7 mouse cellular contexts compared by ENCODE assay signal in the genomic region with DNA sequence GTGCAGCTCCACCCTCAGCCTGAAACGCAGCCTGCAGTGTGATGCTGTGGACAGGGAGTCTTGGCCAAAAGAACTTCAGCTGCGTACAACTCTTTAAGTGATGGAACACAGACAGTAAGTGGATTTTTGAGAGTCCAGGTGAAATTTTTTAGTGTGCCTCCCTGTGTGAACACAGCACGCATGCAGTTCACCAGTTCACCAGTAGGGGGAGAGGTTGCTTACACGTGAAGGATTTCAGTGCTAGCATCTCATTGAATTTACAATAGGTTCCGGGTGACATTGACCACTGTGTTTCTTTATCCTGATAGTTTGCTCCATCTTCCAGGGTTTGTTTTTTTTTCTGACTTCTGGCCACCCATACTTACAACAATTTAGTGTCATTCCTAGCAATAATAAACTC. TPM values are rescaled to one million over a fixed set of nuclear protein-coding genes. Genes with fewer than 3 reads are reported as not detected.
DNase-seq lines count a peak whose midpoint lies in the region; ATAC-seq and TF ChIP-seq lines count a peak whose summit lies in the region.

No protein-coding gene starts in this region.

- H3K27me3 ChIP-seq in small intestine, adult 2 months (ENCODE audit: control insufficient read depth, insufficient read depth, low read length): no peaks in the 10 kb centered on the region

- TF ChIP-seq CTCF in bone marrow macrophage, adult 2 months (IDR thresholded peaks at IDR 0.05; ENCODE audit: low read depth, low read length): peak; percentile 52; the same call in 1 of the 2 replicates
- TF ChIP-seq CTCF in small intestine, adult 2 months (IDR thresholded peaks at IDR 0.05; ENCODE audit: extremely low read depth, insufficient read length, insufficient replicate concordance, low read depth, low read length): peak; percentile 67; the same call in 1 of the 2 replicates

- no peak for TF ChIP-seq POLR2A in bone marrow macrophage, adult 2 months (IDR thresholded peaks at IDR 0.05; ENCODE audit: borderline replicate concordance, low read depth, low read length)
- TF ChIP-seq POLR2A in small intestine, adult 2 months (IDR thresholded peaks at IDR 0.05; ENCODE audit: low read depth, low read length): no peak

- DNase-seq in A20 (ENCODE audit: low read depth, low spot score): peak; percentile 73
- DNase-seq in CD4-positive helper T cell, adult 2 months (ENCODE audit: low read depth, low spot score): peak; percentile 61
- DNase-seq in kidney, postnatal 36 days: peak; percentile 62 to 90
- DNase-seq in lung, postnatal 14 days: peak; percentile 78

- no peak overlapping the region for H3K4me3 ChIP-seq in bone marrow macrophage, adult 2 months (ENCODE audit: insufficient read depth, low read length)
- no peak overlapping the region for H3K4me3 ChIP-seq in small intestine, adult 2 months (ENCODE audit: low read depth, low read length)

- WGBS in small intestine, adult 2 months: 48% methylated on average over 5 of the region's 5 CpGs

- peaks cover 4% of the 10 kb centered on the region; the same call in 1 of the 2 replicates for H3K4me1 ChIP-seq in bone marrow macrophage, adult 2 months (ENCODE audit: control insufficient read depth, insufficient read depth, low read length)
- H3K4me1 ChIP-seq in small intestine, adult 2 months (ENCODE audit: control insufficient read depth, insufficient read depth, insufficient read length, low read length): no peaks in the 10 kb centered on the region

- H3K36me3 ChIP-seq in small intestine, adult 2 months (ENCODE audit: control insufficient read depth, insufficient read depth, low read length): 0 out of 2 replicates have a peak, but pooled peaks cover 2% of the 10 kb centered on the region

- no peak overlapping the region for H3K27ac ChIP-seq in bone marrow macrophage, adult 2 months (ENCODE audit: insufficient read depth, low read depth, low read length)
- H3K27ac ChIP-seq in small intestine, adult 2 months (ENCODE audit: insufficient read depth, low read depth, low read length): no peak overlapping the region

- ATAC-seq in erythroid progenitor cell, adult 5-6 weeks (replicated peaks; ENCODE audit: low FRiP score, poor library complexity, severe bottlenecking): peak; percentile 86

RNA-seq across cellular contexts. Expression of a gene that starts 45.4 kb away (rescaled TPM):
- polyA plus RNA-seq in bone marrow macrophage, adult 2 months (2012; ENCODE audit: insufficient read depth, insufficient read length, missing spikeins): not detected in 2 replicates
- 1.3 and 2.9 TPM in 2 replicates for total RNA-seq in erythroid progenitor cell, adult 5-6 weeks (2015; ENCODE audit: low replicate concordance)
- 0.30 and 1.4 TPM in 2 replicates for total RNA-seq in erythroid progenitor cell, adult 5-6 weeks (2017; ENCODE audit: low replicate concordance)
- 33.9 and 64.3 TPM in 2 replicates for polyA plus RNA-seq in small intestine, adult 2 months (2012; rRNA removed)

Comparison
In these comparisons a context has a peak if more than half of its experiments do, and no peak if none do; other contexts are left out.
1. RNA of a gene that starts 45.4 kb away (polyA plus RNA-seq): 33.9 to 64.3 TPM in small intestine, adult 2 months; not detected in bone marrow macrophage, adult 2 months; every median in the first group is over 10 times any median in the second.
2. Peak in every context shown above with its lines, with median percentiles within 50 percentile points of each other: DNase-seq.